Mouse (Mus musculus): Measurements from ENCODE around the gene Pisd. TPM values are rescaled to one million over a fixed set of nuclear protein-coding genes. Genes with fewer than 3 reads are reported as not detected.
A peak's percentile ranks its signal among the peaks of the same experiment; 100 is the strongest.
"Not testable (repeated sequence)": the region's sequence is repeated elsewhere in the genome, so short reads cannot be mapped to it uniquely, and the experiment has no call there.

Gene Pisd
- 10 to 100 TPM; 25.5 to 29.0 TPM for total RNA-seq (2021)

- intact Hi-C loops (cut with DNase I), result loop anchor here (5.0 kb wide), 1 partner anchor 77 kb away; the partner anchor contains the start of gene Depdc5
- peak; percentile 89 for DNase-seq (ENCODE audit: low spot score)
Observed at GRCm38 (mm10) chr5:32785313-32785915, at the start of gene Pisd. Pisd (minus strand) TSS chr5:32785646.

- DNase-seq (ENCODE audit: low spot score), result no peak
- intact Hi-C loops (cut with DNase I), result no loop called here
Observed at GRCm38 (mm10) chr5:32834497-32834896, 49.1 kb upstream of the Pisd start.

- intact Hi-C loops (cut with DNase I), result no loop called here
Observed at GRCm38 (mm10) chr5:32830054-32830453, 44.6 kb upstream of the Pisd start.

GRCm38 (mm10) chr5:32828766-32829165, 43.3 kb upstream of the Pisd start:
- DNase-seq (ENCODE audit: low spot score); intact Hi-C loops (cut with DNase I): not testable (repeated sequence)

More at GRCm38 (mm10) chr5:32830054-32830453, 44.6 kb upstream of the Pisd start:
- no peak for DNase-seq (ENCODE audit: low spot score)

GRCm38 (mm10) chr5:32827009-32827408, 41.6 kb upstream of the Pisd start, which contains the start of gene Gm20671:
Gm20671 (minus strand) TSS chr5:32827109.
- intact Hi-C loops (cut with DNase I), result no loop called here
- no peak for DNase-seq (ENCODE audit: low spot score)

GRCm38 (mm10) chr5:32820471-32820870, 35.0 kb upstream of the Pisd start:
- intact Hi-C loops (cut with DNase I), result no loop called here
- no peak for DNase-seq (ENCODE audit: low spot score)

GRCm38 (mm10) chr5:32815396-32815795, 29.9 kb upstream of the Pisd start:
- intact Hi-C loops (cut with DNase I), result no loop called here
- no peak for DNase-seq (ENCODE audit: low spot score)

- not testable (repeated sequence) for DNase-seq (ENCODE audit: low spot score)
- intact Hi-C loops (cut with DNase I), result loop anchor here (5.0 kb wide), 1 partner anchor 76 kb away; the partner anchor contains the start of gene Depdc5
Observed at GRCm38 (mm10) chr5:32786454-32786853, 1.0 kb upstream of the Pisd start.

- intact Hi-C loops (cut with DNase I), result loop anchor here (5.0 kb wide), 1 partner anchor 78 kb away; the partner anchor contains the start of gene Depdc5
- no peak for DNase-seq (ENCODE audit: low spot score)
Observed at GRCm38 (mm10) chr5:32784726-32785125, 720 bp downstream of the Pisd start.

- no peak for DNase-seq (ENCODE audit: low spot score)
- intact Hi-C loops (cut with DNase I), result no loop called here
Observed at GRCm38 (mm10) chr5:32781596-32781995, 3.9 kb downstream of the Pisd start.

GRCm38 (mm10) chr5:32778168-32778567, 7.3 kb downstream of the Pisd start:
- intact Hi-C loops (cut with DNase I), result no loop called here

GRCm38 (mm10) chr5:32772361-32772760, 13.1 kb downstream of the Pisd start:
- intact Hi-C loops (cut with DNase I), result no loop called here
- no peak for DNase-seq (ENCODE audit: low spot score)

More at GRCm38 (mm10) chr5:32778168-32778567, 7.3 kb downstream of the Pisd start:
- no peak for DNase-seq (ENCODE audit: low spot score)

- intact Hi-C loops (cut with DNase I), result no loop called here
- no peak for DNase-seq (ENCODE audit: low spot score)
Observed at GRCm38 (mm10) chr5:32767636-32768373, 17.6 kb downstream of the Pisd start.

- no peak for DNase-seq (ENCODE audit: low spot score)
- intact Hi-C loops (cut with DNase I), result no loop called here
Observed at GRCm38 (mm10) chr5:32767004-32767403, 18.4 kb downstream of the Pisd start.

GRCm38 (mm10) chr5:32761566-32762140, 23.8 kb downstream of the Pisd start:
- no peak for DNase-seq (ENCODE audit: low spot score)

GRCm38 (mm10) chr5:32760787-32761186, 24.7 kb downstream of the Pisd start:
- intact Hi-C loops (cut with DNase I), result no loop called here
- no peak for DNase-seq (ENCODE audit: low spot score)

More at GRCm38 (mm10) chr5:32761566-32762140, 23.8 kb downstream of the Pisd start:
- intact Hi-C loops (cut with DNase I), result no loop called here

GRCm38 (mm10) chr5:32760352-32760751, 25.1 kb downstream of the Pisd start:
- DNase-seq (ENCODE audit: low spot score); intact Hi-C loops (cut with DNase I): not testable (repeated sequence)

- no peak for DNase-seq (ENCODE audit: low spot score)
- intact Hi-C loops (cut with DNase I), result no loop called here
Observed at GRCm38 (mm10) chr5:32759662-32760061, 25.8 kb downstream of the Pisd start.

GRCm38 (mm10) chr5:32756141-32756540, 29.3 kb downstream of the Pisd start:
- DNase-seq (ENCODE audit: low spot score), result no peak
- intact Hi-C loops (cut with DNase I), result no loop called here

- no peak for DNase-seq (ENCODE audit: low spot score)
- intact Hi-C loops (cut with DNase I), result no loop called here
Observed at GRCm38 (mm10) chr5:32751736-32752135, 33.7 kb downstream of the Pisd start.

- intact Hi-C loops (cut with DNase I), result loop anchor here (1.0 kb wide), 1 partner anchor 33 kb away; no protein-coding TSS in a partner anchor
- no peak for DNase-seq (ENCODE audit: low spot score)
Observed at GRCm38 (mm10) chr5:32748936-32749335, 36.5 kb downstream of the Pisd start.

Data from heart, postnatal 25 days (tissue).